Mouse (Mus musculus) G1E (cell line): ENCODE data around the gene Ctla2a.
"Not testable (repeated sequence)": the region's sequence is repeated elsewhere in the genome, so short reads cannot be mapped to it uniquely, and the experiment has no call there.

Source experiments
- CTCF ChIP-seq: IDR thresholded peaks from 2 replicates; pipeline ENCODE4 v1.5.1; 2012; ENCODE audit warnings: low read depth, low read length, inconsistent platforms, mixed read lengths
- GATA1 ChIP-seq: IDR thresholded peaks from 2 replicates; pipeline ENCODE4 v1.6.1; 2012; ENCODE audit warnings: borderline replicate concordance, low read length, inconsistent platforms, mixed read lengths
- TAL1 ChIP-seq: conservative IDR thresholded peaks from 2 replicates; pipeline ENCODE4 v1.6.1; 2012; ENCODE audit warnings: low read depth, low read length, inconsistent platforms, mixed read lengths

GRCm38 (mm10) chr13:60963985-60964384 is 27.6 kb upstream of the Ctla2a start:
- not testable (repeated sequence) for TF ChIP-seq CTCF, GATA1, TAL1
